24 mouse cellular contexts compared by ENCODE assay signal in the genomic region with DNA sequence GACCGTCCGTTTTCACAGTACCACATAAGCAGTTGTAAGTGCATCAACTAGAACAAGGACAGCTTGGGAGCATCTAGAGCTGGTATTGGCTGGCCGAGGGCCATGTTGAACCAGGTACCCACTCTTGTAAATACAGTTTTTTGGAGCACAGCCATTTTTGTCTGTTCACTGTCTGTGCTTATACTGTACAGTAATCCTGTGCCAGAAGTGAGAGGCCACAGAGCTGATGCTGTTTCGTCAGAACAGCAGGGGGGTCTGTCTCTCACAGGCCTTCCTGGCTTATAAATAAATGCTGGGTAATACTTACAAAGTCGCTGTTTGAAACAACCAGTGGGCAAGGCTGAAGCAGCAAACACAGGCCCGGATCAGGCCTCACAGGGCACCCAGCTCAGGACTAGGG. TPM values are rescaled to one million over a fixed set of nuclear protein-coding genes. Genes with fewer than 3 reads are reported as not detected.
DNase-seq lines count a peak whose midpoint lies in the region; ATAC-seq and TF ChIP-seq lines count a peak whose summit lies in the region.
"Had no signal": no experiment of that assay in that cellular context is flagged by ENCODE, and none has a peak within 500 bp of the region (broad histone marks: within the 10 kb centered on the region; RNA-seq: fewer than 3 reads in every experiment).

No protein-coding gene starts in this region.

- TF ChIP-seq EP300 in stomach, postnatal 0 days (optimal IDR thresholded peaks at IDR 0.05): no peak

- no peak overlapping the region for H3K4me3 ChIP-seq in forebrain, embryonic 13.5 days
- H3K4me3 ChIP-seq in forebrain, embryonic 10.5 days: no peak overlapping the region
- no peak overlapping the region for H3K4me3 ChIP-seq in hindbrain, embryonic 15.5 days
- no peak overlapping the region for H3K4me3 ChIP-seq in hindbrain, embryonic 11.5 days (ENCODE audit: low read depth, low read length)
- H3K4me3 ChIP-seq in lung, embryonic 14.5 days (ENCODE audit: low read depth, low read length): no peak overlapping the region
- H3K4me3 ChIP-seq in stomach, embryonic 16.5 days (replicated peaks; ENCODE audit: low read length): no peak overlapping the region
- H3K4me3 ChIP-seq in stomach, postnatal 0 days (ENCODE audit: low read depth, low read length): no peak overlapping the region
- H3K4me3 ChIP-seq: embryonic facial prominence, embryonic 10.5 days; heart, embryonic 10.5 days had no signal

- H3K4me2 ChIP-seq in forebrain, embryonic 13.5 days: no peak overlapping the region
- no peak overlapping the region for H3K4me2 ChIP-seq in hindbrain, embryonic 15.5 days
- no peak overlapping the region for H3K4me2 ChIP-seq in hindbrain, embryonic 11.5 days (replicated peaks; ENCODE audit: low read depth, low read length)
- H3K4me2 ChIP-seq in lung, embryonic 14.5 days: no peak overlapping the region
- no peak overlapping the region for H3K4me2 ChIP-seq in stomach, embryonic 16.5 days (ENCODE audit: low read depth, low read length)
- no peak overlapping the region for H3K4me2 ChIP-seq in stomach, postnatal 0 days (replicated peaks; ENCODE audit: low read depth)

- H3K36me3 ChIP-seq in forebrain, embryonic 13.5 days (ENCODE audit: poor library complexity, severe bottlenecking): peaks cover 57% of the 10 kb centered on the region
- H3K36me3 ChIP-seq in forebrain, embryonic 10.5 days (replicated peaks): peaks cover 78% of the 10 kb centered on the region
- H3K36me3 ChIP-seq in hindbrain, embryonic 15.5 days: peaks cover 4% of the 10 kb centered on the region; the same call in 1 of the 2 replicates
- H3K36me3 ChIP-seq in hindbrain, embryonic 11.5 days (ENCODE audit: control insufficient read depth, insufficient read depth, low read length): no peaks in the 10 kb centered on the region; the same call in 1 of the 2 replicates
- peaks cover 61% of the 10 kb centered on the region for H3K36me3 ChIP-seq in lung, embryonic 14.5 days (ENCODE audit: insufficient read depth)
- H3K36me3 ChIP-seq in stomach, embryonic 16.5 days (ENCODE audit: control insufficient read depth, insufficient read depth, low read length): peaks cover 9% of the 10 kb centered on the region; the same call in 1 of the 2 replicates
- H3K36me3 ChIP-seq in stomach, postnatal 0 days (ENCODE audit: control insufficient read depth, insufficient read depth, low read length): peaks cover 16% of the 10 kb centered on the region

- no peak overlapping the region for H3K9ac ChIP-seq in forebrain, embryonic 13.5 days
- no peak overlapping the region for H3K9ac ChIP-seq in hindbrain, embryonic 15.5 days
- no peak overlapping the region for H3K9ac ChIP-seq in hindbrain, embryonic 11.5 days (ENCODE audit: low read depth, low read length)
- H3K9ac ChIP-seq in lung, embryonic 14.5 days: no peak overlapping the region
- H3K9ac ChIP-seq in stomach, embryonic 16.5 days (ENCODE audit: low read length): no peak overlapping the region
- no peak overlapping the region for H3K9ac ChIP-seq in stomach, postnatal 0 days (ENCODE audit: low read length)

- H3K27ac ChIP-seq in forebrain, embryonic 13.5 days: no peak overlapping the region
- H3K27ac ChIP-seq in forebrain, embryonic 10.5 days: no peak overlapping the region
- peak overlapping the region; percentile 48 for H3K27ac ChIP-seq in hindbrain, embryonic 15.5 days (replicated peaks)
- H3K27ac ChIP-seq in hindbrain, embryonic 11.5 days (ENCODE audit: low read depth, low read length): no peak overlapping the region
- H3K27ac ChIP-seq in lung, embryonic 14.5 days (ENCODE audit: low read depth): no peak overlapping the region
- H3K27ac ChIP-seq in stomach, embryonic 16.5 days (ENCODE audit: low read length): no peak overlapping the region
- no peak overlapping the region for H3K27ac ChIP-seq in stomach, postnatal 0 days (replicated peaks)
- H3K27ac ChIP-seq: embryonic facial prominence, embryonic 10.5 days; heart, embryonic 10.5 days had no signal

- TF ChIP-seq CTCF in lung, embryonic 14.5 days (IDR thresholded peaks at IDR 0.05; ENCODE audit: low read depth): no peak
- TF ChIP-seq CTCF in stomach, postnatal 0 days (IDR thresholded peaks at IDR 0.05; ENCODE audit: low read depth): no peak

- no peaks in the 10 kb centered on the region for H3K9me3 ChIP-seq in forebrain, embryonic 13.5 days (replicated peaks)
- H3K9me3 ChIP-seq in forebrain, embryonic 10.5 days: no peaks in the 10 kb centered on the region
- no peaks in the 10 kb centered on the region for H3K9me3 ChIP-seq in hindbrain, embryonic 15.5 days
- no peaks in the 10 kb centered on the region for H3K9me3 ChIP-seq in hindbrain, embryonic 11.5 days (ENCODE audit: control insufficient read depth, low read length)
- H3K9me3 ChIP-seq in lung, embryonic 14.5 days (ENCODE audit: low read depth, low read length): no peaks in the 10 kb centered on the region
- H3K9me3 ChIP-seq in stomach, embryonic 16.5 days (replicated peaks; ENCODE audit: control insufficient read depth, low read length): no peaks in the 10 kb centered on the region
- no peaks in the 10 kb centered on the region for H3K9me3 ChIP-seq in stomach, postnatal 0 days (ENCODE audit: control insufficient read depth, low read length)
- H3K9me3 ChIP-seq: embryonic facial prominence, embryonic 10.5 days; G1E; heart, embryonic 10.5 days had no signal

- H3K27me3 ChIP-seq in forebrain, embryonic 13.5 days: no peaks in the 10 kb centered on the region
- H3K27me3 ChIP-seq in forebrain, embryonic 10.5 days (ENCODE audit: poor library complexity, severe bottlenecking): no peaks in the 10 kb centered on the region
- no peaks in the 10 kb centered on the region for H3K27me3 ChIP-seq in hindbrain, embryonic 15.5 days
- no peaks in the 10 kb centered on the region for H3K27me3 ChIP-seq in hindbrain, embryonic 11.5 days (ENCODE audit: control insufficient read depth, insufficient read depth, low read length)
- no peaks in the 10 kb centered on the region for H3K27me3 ChIP-seq in lung, embryonic 14.5 days (ENCODE audit: insufficient read depth, low read length)
- H3K27me3 ChIP-seq in stomach, embryonic 16.5 days (ENCODE audit: control insufficient read depth, insufficient read depth, low read length): no peaks in the 10 kb centered on the region
- H3K27me3 ChIP-seq in stomach, postnatal 0 days (ENCODE audit: control insufficient read depth, insufficient read depth, low read length): no peaks in the 10 kb centered on the region

- no peak for DNase-seq in forebrain, embryonic 10.5 days (ENCODE audit: extremely low spot score, low spot score)
- DNase-seq in hindbrain, embryonic 11.5 days (ENCODE audit: low spot score): no peak
- peak; percentile 20 for DNase-seq in lung, embryonic 14.5 days
- no peak for DNase-seq in lung, adult 18-20 months
- DNase-seq in stomach, postnatal 0 days (ENCODE audit: low spot score): no peak
- DNase-seq: adrenal gland, adult 8-10 months; adrenal gland, postnatal 36 days; B cell, adult 2 months; cerebellum, adult 2 months; cerebellum, postnatal 10 days; gastrocnemius, postnatal 36 days; heart, adult 18-20 months; heart, postnatal 10 days; heart, postnatal 4 days had no signal

- H3K4me1 ChIP-seq in forebrain, embryonic 13.5 days: no peaks in the 10 kb centered on the region; the same call in 1 of the 2 replicates
- peaks cover 6% of the 10 kb centered on the region for H3K4me1 ChIP-seq in forebrain, embryonic 10.5 days
- peaks cover 9% of the 10 kb centered on the region; the same call in 1 of the 2 replicates for H3K4me1 ChIP-seq in hindbrain, embryonic 15.5 days (replicated peaks)
- H3K4me1 ChIP-seq in hindbrain, embryonic 11.5 days (replicated peaks; ENCODE audit: control insufficient read depth, insufficient read depth, low read length): no peaks in the 10 kb centered on the region
- H3K4me1 ChIP-seq in lung, embryonic 14.5 days (ENCODE audit: insufficient read depth): no peaks in the 10 kb centered on the region
- no peaks in the 10 kb centered on the region; the same call in 1 of the 2 replicates for H3K4me1 ChIP-seq in stomach, embryonic 16.5 days (ENCODE audit: control insufficient read depth, insufficient read depth, low read length)
- no peaks in the 10 kb centered on the region for H3K4me1 ChIP-seq in stomach, postnatal 0 days (replicated peaks; ENCODE audit: control insufficient read depth, insufficient read depth)
- H3K4me1 ChIP-seq: heart, embryonic 10.5 days had no signal

- 0 out of 2 replicates have a peak, but pooled peaks have one; percentile 24 for ATAC-seq in forebrain, embryonic 13.5 days
- peak; percentile 58 for ATAC-seq in hindbrain, embryonic 15.5 days (ENCODE audit: low FRiP score, low read depth)
- ATAC-seq in hindbrain, embryonic 11.5 days (ENCODE audit: low FRiP score): no peak
- ATAC-seq in lung, embryonic 14.5 days (ENCODE audit: insufficient read depth): peak; percentile 49; the same call in 1 of the 2 replicates
- ATAC-seq in stomach, embryonic 16.5 days (ENCODE audit: insufficient read depth, low FRiP score): peak; percentile 21; the same call in 1 of the 2 replicates
- ATAC-seq in stomach, postnatal 0 days (ENCODE audit: low FRiP score, low TSS enrichment): no peak
- ATAC-seq: CD4-positive, CD25-positive, alpha-beta regulatory T cell, adult 4 months; inflammation-experienced regulatory T-cells, adult 6 months had no signal

- WGBS in forebrain, embryonic 13.5 days: 85% methylated on average over 6 of the region's 6 CpGs
- WGBS in forebrain, embryonic 10.5 days: 97% methylated on average over 6 of the region's 6 CpGs
- 74% methylated on average over 6 of the region's 6 CpGs for WGBS in hindbrain, embryonic 15.5 days
- WGBS in hindbrain, embryonic 11.5 days: 95% methylated on average over 6 of the region's 6 CpGs
- WGBS in lung, embryonic 14.5 days: 84% methylated on average over 6 of the region's 6 CpGs
- 75% methylated on average over 6 of the region's 6 CpGs for WGBS in stomach, embryonic 16.5 days
- WGBS in stomach, postnatal 0 days: 71% methylated on average over 6 of the region's 6 CpGs

RNA-seq across cellular contexts. Expression of a gene that starts 27.5 kb away (rescaled TPM):
- not detected in 2 replicates for polyA plus RNA-seq in forebrain, embryonic 13.5 days (2015; fragmentation: Nextera tagmentation; extraction: Ambion mirVana)
- not detected in 2 replicates for polyA plus RNA-seq in forebrain, embryonic 10.5 days (2016; fragmentation: Nextera tagmentation; extraction: Ambion mirVana)
- not detected in 2 replicates for polyA plus RNA-seq in hindbrain, embryonic 15.5 days (2015; fragmentation: Nextera tagmentation; extraction: Ambion mirVana)
- polyA plus RNA-seq in hindbrain, embryonic 11.5 days (2014; fragmentation: Nextera tagmentation; extraction: Ambion mirVana): not detected in 2 replicates
- not detected in 2 replicates for polyA plus RNA-seq in lung, embryonic 14.5 days (2014; fragmentation: Nextera tagmentation; extraction: Ambion mirVana)
- not detected in 2 replicates for polyA plus RNA-seq in stomach, embryonic 16.5 days (2015; fragmentation: Nextera tagmentation; extraction: Ambion mirVana)
- polyA plus RNA-seq in stomach, postnatal 0 days (2015; fragmentation: Nextera tagmentation; extraction: Ambion mirVana): not detected in 2 replicates
- polyA plus RNA-seq: CD4-positive, CD25-positive, alpha-beta regulatory T cell, adult 4 months; cerebellum, adult 2 months; embryonic facial prominence, embryonic 10.5 days; embryonic facial prominence, embryonic 14.5 days; G1E; heart, embryonic 10.5 days; heart, embryonic 14.5 days; inflammation-experienced regulatory T-cells, adult 6 months had no signal

RNA-seq across cellular contexts. Expression of a gene that starts 32.2 kb away (rescaled TPM):
- 33.2 and 34.8 TPM in 2 replicates for polyA plus RNA-seq in forebrain, embryonic 13.5 days (2015; fragmentation: Nextera tagmentation; extraction: Ambion mirVana)
- 23.0 and 25.2 TPM in 2 replicates for polyA plus RNA-seq in forebrain, embryonic 10.5 days (2016; fragmentation: Nextera tagmentation; extraction: Ambion mirVana)
- polyA plus RNA-seq in hindbrain, embryonic 15.5 days (2015; fragmentation: Nextera tagmentation; extraction: Ambion mirVana): 31.0 and 33.0 TPM in 2 replicates
- 42.3 and 44.6 TPM in 2 replicates for polyA plus RNA-seq in hindbrain, embryonic 11.5 days (2014; fragmentation: Nextera tagmentation; extraction: Ambion mirVana)
- polyA plus RNA-seq in lung, embryonic 14.5 days (2014; fragmentation: Nextera tagmentation; extraction: Ambion mirVana): 34.1 and 34.7 TPM in 2 replicates
- polyA plus RNA-seq in stomach, embryonic 16.5 days (2015; fragmentation: Nextera tagmentation; extraction: Ambion mirVana): 29.3 and 38.9 TPM in 2 replicates
- 27.1 and 29.7 TPM in 2 replicates for polyA plus RNA-seq in stomach, postnatal 0 days (2015; fragmentation: Nextera tagmentation; extraction: Ambion mirVana)

RNA-seq across cellular contexts. Expression of a gene that starts 45.6 kb away (rescaled TPM):
- 9.0 and 11.4 TPM in 2 replicates for polyA plus RNA-seq in forebrain, embryonic 13.5 days (2015; fragmentation: Nextera tagmentation; extraction: Ambion mirVana)
- polyA plus RNA-seq in forebrain, embryonic 10.5 days (2016; fragmentation: Nextera tagmentation; extraction: Ambion mirVana): 8.8 and 10.2 TPM in 2 replicates
- polyA plus RNA-seq in hindbrain, embryonic 15.5 days (2015; fragmentation: Nextera tagmentation; extraction: Ambion mirVana): 15.9 and 18.4 TPM in 2 replicates
- polyA plus RNA-seq in hindbrain, embryonic 11.5 days (2014; fragmentation: Nextera tagmentation; extraction: Ambion mirVana): 16.1 and 18.1 TPM in 2 replicates
- polyA plus RNA-seq in lung, embryonic 14.5 days (2014; fragmentation: Nextera tagmentation; extraction: Ambion mirVana): 8.8 and 13.1 TPM in 2 replicates
- 19.7 and 20.7 TPM in 2 replicates for polyA plus RNA-seq in stomach, embryonic 16.5 days (2015; fragmentation: Nextera tagmentation; extraction: Ambion mirVana)
- 11.1 and 13.1 TPM in 2 replicates for polyA plus RNA-seq in stomach, postnatal 0 days (2015; fragmentation: Nextera tagmentation; extraction: Ambion mirVana)

Comparison
In these comparisons a context has a peak if more than half of its experiments do, and no peak if none do; other contexts are left out.
1. ATAC-seq: peak in forebrain, embryonic 13.5 days (single experiment), hindbrain, embryonic 15.5 days (single experiment), lung, embryonic 14.5 days (single experiment) and stomach, embryonic 16.5 days (single experiment); none in hindbrain, embryonic 11.5 days (single experiment) and stomach, postnatal 0 days (single experiment).